Mouse (Mus musculus) forebrain, postnatal 0 days (tissue): ENCODE results near the gene 2010300C02Rik. TPM values are rescaled to one million over a fixed set of nuclear protein-coding genes. Genes with fewer than 3 reads are reported as not detected.
A peak's percentile ranks its signal among the peaks of the same experiment; 100 is the strongest.

ENCODE experiments used
- ATAC-seq: fragments of 200-750 bp; cut with Nextera tagmentation; 2 replicates; pipeline ENCODE4 v1.8.0; 2017; ENCODE audit warnings: mild to moderate bottlenecking, moderate library complexity
- DNase-seq: peaks from one replicate; pipeline ENCODE4 v3.0.0-alpha.2; 2015
- H3K27ac ChIP-seq: fragments of 300-500 bp; sonication (generic); 2 replicates; pipeline ENCODE4 v1.5.1; 2014; ENCODE audit warnings: low read depth, mild to moderate bottlenecking, antibody characterized with exemption, low read length, moderate library complexity, mixed read lengths
- H3K27me3 ChIP-seq: fragments of 300-500 bp; sonication (generic); 2 replicates; pipeline ENCODE4 v1.6.1; 2014; ENCODE audit warnings: mild to moderate bottlenecking, low read length, mixed read lengths; ENCODE audit not compliant: insufficient read depth
- H3K36me3 ChIP-seq: fragments of 300-500 bp; sonication (generic); 2 replicates; pipeline ENCODE4 v1.6.1; 2014; ENCODE audit warnings: mild to moderate bottlenecking, moderate library complexity; ENCODE audit not compliant: insufficient read depth
- H3K4me1 ChIP-seq: fragments of 300-500 bp; sonication (generic); 2 replicates; pipeline ENCODE4 v1.6.1; 2014; ENCODE audit warnings: antibody characterized with exemption; ENCODE audit not compliant: insufficient read depth
- H3K4me2 ChIP-seq: fragments of 300-500 bp; sonication (generic); 2 replicates; pipeline ENCODE4 v1.6.1; 2014; ENCODE audit warnings: low read depth, mild to moderate bottlenecking, moderate library complexity
- H3K4me3 ChIP-seq: fragments of 300-500 bp; sonication (generic); 2 replicates; pipeline ENCODE4 v1.5.1; 2014; ENCODE audit warnings: low read depth, low read length, mixed read lengths
- H3K9ac ChIP-seq: fragments of 300-500 bp; sonication (generic); 2 replicates; pipeline ENCODE4 v1.6.1; 2014; ENCODE audit warnings: mild to moderate bottlenecking
- H3K9me3 ChIP-seq: fragments of 300-500 bp; sonication (generic); 2 replicates; pipeline ENCODE4 v1.6.1; 2016; ENCODE audit warnings: low read length
- CTCF ChIP-seq: sonication (generic); IDR thresholded peaks from 2 replicates; pipeline ENCODE4 v1.5.1; 2016; ENCODE audit warnings: antibody characterized with exemption, control low read depth, low read depth
- WGBS: fragments of 180-500 bp; shearing (Covaris S2); extraction: QIAGEN DNeasy Blood & Tissue Kit; methylation state at CpG from one replicate; pipeline ENCODE4 v1.1.7; 2014; 5-methylcytosine and 5-hydroxymethylcytosine counted together
- polyA plus RNA-seq: library from polyadenylated mRNA; unstranded; fragments of >200 nt; fragmentation: Nextera tagmentation; extraction: Ambion mirVana; gene quantifications from 2 replicates; pipeline ENCODE4 v1.2.1, GENCODE M21; 2015
- total RNA-seq: library from RNA; depleted of rRNA; stranded (reverse); fragments of >200 nt; gene quantifications from 2 replicates; pipeline ENCODE4 v1.2.3, GENCODE M21; 2014; rRNA removed

Gene 2010300C02Rik
- total RNA-seq = 20.5 and 22.7 TPM in 2 replicates
- polyA plus RNA-seq = 10.4 and 13.6 TPM in 2 replicates

DNA sequence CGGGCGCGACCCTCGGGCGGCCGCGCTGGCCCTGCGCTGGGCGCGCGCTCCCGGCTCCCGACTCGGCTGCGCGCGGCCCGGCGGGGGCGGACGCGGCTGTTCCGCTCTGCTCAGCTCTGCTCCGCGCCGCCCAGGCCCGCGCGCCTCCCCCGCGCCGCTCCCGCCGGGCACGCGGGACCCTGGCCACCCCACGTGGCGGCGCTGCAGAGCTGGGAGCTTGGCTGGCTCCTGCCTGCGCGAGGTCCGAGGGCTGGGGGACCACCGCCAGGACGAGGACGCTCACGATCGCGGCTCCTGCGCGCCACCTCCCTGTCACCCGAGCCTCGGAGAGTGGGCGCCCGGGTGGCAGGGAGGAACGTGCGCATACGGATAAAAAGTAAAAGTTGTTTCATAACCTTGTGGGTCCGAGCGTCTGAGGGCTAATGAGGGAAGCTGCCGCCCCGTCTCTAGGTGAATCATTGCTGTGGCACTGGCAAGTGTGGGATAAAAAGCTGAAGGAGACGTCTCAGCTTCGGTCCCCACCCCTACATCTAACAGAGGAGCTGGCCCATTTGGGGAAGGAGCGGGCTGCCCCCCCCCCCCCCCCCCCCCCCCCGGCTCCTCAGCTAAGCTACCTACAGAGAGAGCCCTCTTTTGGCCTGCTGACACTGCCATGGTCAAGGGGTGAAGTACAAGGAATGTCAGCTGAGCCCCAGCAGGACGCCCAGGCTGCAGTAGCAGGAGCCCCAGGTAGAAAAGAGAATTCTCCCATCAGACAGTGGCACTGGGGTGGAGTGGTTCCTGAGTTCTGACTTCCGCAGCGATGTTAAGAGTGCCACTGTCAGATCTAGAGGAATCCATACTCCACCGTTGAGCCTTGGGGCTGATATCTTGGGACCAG, at the start of gene 2010300C02Rik:
2010300C02Rik (minus strand) TSS at position 325 of the 880 bp plus-strand sequence.
- Histone ChIP-seq H3K36me3 (no peaks in the 10 kb centered on the region), H3K4me2 (peak within 1 kb of the TSS; percentile 92), H3K27ac (no peak within 1 kb of the TSS), H3K9ac (peak within 1 kb of the TSS; percentile 57), H3K4me3 (peak within 1 kb of the TSS; percentile 61), H3K4me1 (no peaks in the 10 kb centered on the region), H3K9me3 (no peaks in the 10 kb centered on the region), H3K27me3 (peaks cover 9% of the 10 kb centered on the region)
- 1% methylated on average over 60 of the region's 69 CpGs for WGBS
- DNase-seq = peak; percentile 81
- TF ChIP-seq CTCF = peak; percentile 65
- ATAC-seq = peak; percentile 97

DNA sequence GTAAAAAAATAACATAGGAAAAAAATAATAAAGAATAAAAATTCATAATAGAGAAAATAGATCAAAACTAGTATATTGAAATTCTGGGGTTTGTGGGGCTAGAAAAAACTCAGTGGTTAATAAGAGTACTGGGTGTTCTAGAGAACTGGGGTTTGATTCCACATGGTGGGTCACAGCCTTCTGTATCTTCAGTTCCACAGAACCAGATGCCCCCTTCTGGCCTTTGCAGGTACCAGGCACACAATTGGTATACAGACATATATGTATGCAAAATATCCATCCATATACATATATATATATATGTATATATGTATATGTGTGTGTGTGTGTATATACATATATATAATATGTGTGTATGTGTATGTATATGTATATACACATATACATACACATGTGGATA, 39.5 kb upstream of the 2010300C02Rik start:
- no peak overlapping the region for H3K4me3 ChIP-seq
- H3K9ac ChIP-seq = no peak overlapping the region
- no peaks in the 10 kb centered on the region for H3K4me1 ChIP-seq
- no peaks in the 10 kb centered on the region for H3K27me3 ChIP-seq
- DNase-seq (no peak), ATAC-seq (no peak)
- TF ChIP-seq CTCF = no peak
- H3K9me3 ChIP-seq = no peaks in the 10 kb centered on the region
- H3K4me2 ChIP-seq = no peak overlapping the region
- no peaks in the 10 kb centered on the region for H3K36me3 ChIP-seq
- no peak overlapping the region for H3K27ac ChIP-seq

DNA sequence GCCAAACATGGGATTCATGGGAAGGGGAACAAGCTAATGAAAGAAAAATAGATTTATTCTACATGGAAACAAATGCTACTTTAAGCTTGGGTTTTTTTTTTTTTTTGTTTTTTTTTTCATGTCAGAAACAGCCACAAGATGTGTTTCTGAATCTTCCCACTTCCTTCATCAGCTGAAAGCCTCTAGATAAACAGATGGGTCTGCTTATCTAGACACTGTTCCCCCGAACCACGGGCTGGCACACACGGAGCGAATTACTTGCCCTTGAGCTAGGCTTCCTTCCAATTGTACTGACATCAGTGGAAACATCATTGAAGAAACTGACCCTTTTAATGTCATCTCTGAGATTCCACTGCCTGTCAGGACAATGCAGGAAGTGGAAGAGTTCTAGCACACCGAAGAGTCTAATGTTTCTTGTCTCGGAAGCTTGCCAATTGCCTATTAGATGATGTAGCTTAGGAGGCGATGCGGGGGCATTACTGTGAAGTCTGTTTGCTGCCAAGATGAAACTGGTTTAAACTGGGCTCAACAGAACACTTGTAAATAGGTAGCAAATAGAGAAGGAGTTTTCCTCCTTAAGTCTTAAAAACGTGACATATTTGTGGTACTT, 24.9 kb upstream of the 2010300C02Rik start:
- Histone ChIP-seq H3K9ac (no peak overlapping the region), H3K27ac (no peak overlapping the region), H3K36me3 (no peaks in the 10 kb centered on the region), H3K4me3 (no peak overlapping the region), H3K4me2 (no peak overlapping the region), H3K4me1 (0 out of 2 replicates have a peak, but pooled peaks cover 4% of the 10 kb centered on the region), H3K9me3 (no peaks in the 10 kb centered on the region), H3K27me3 (no peaks in the 10 kb centered on the region)
- DNase-seq = peak; percentile 20
- TF ChIP-seq CTCF = no peak
- ATAC-seq = no peak
- WGBS = 65% methylated on average over 9 of the region's 9 CpGs

- ATAC-seq (peak; percentile 66), DNase-seq (peak; percentile 44)
- Histone ChIP-seq H3K4me1 (0 out of 2 replicates have a peak, but pooled peaks cover 4% of the 10 kb centered on the region), H3K36me3 (no peaks in the 10 kb centered on the region), H3K9me3 (no peaks in the 10 kb centered on the region), H3K4me2 (0 out of 2 replicates have a peak overlapping the region, but pooled peaks have one; percentile 14), H3K27ac (no peak overlapping the region), H3K27me3 (no peaks in the 10 kb centered on the region), H3K9ac (peak overlapping the region; percentile 10; the same call in 1 of the 2 replicates), H3K4me3 (no peak overlapping the region)
- 29% methylated on average over 14 of the region's 14 CpGs for WGBS
- TF ChIP-seq CTCF = no peak
These were observed 22.9 kb upstream of the 2010300C02Rik start for GRCm38 (mm10) chr1:37742602-37743270.

DNA sequence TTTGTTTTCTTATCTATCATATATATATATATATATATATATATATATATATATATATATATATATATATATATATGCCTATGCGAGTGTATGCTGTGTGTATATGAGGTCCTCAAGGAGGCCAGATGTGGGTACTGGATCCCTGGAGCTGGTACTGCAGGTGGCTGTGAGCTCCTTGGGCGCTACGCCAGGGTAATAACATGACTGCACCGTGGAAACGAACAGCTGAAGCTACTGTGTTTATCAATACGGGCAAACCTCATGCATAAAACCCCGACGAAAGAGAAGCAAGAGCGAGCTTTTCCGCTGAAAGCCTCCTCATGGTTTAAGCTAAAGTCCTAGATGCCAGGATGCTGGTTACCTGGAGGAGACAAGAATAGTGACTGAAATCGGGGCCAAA, 22.2 kb upstream of the 2010300C02Rik start:
- Histone ChIP-seq H3K4me3 (no peak overlapping the region), H3K4me1 (0 out of 2 replicates have a peak, but pooled peaks cover 4% of the 10 kb centered on the region), H3K27ac (no peak overlapping the region), H3K9me3 (no peaks in the 10 kb centered on the region), H3K36me3 (no peaks in the 10 kb centered on the region), H3K4me2 (no peak overlapping the region), H3K9ac (no peak overlapping the region), H3K27me3 (no peaks in the 10 kb centered on the region)
- 53% methylated on average over 11 of the region's 11 CpGs for WGBS
- ATAC-seq (peak; percentile 29; the same call in 1 of the 2 replicates), DNase-seq (peak; percentile 37)
- no peak for TF ChIP-seq CTCF

DNA sequence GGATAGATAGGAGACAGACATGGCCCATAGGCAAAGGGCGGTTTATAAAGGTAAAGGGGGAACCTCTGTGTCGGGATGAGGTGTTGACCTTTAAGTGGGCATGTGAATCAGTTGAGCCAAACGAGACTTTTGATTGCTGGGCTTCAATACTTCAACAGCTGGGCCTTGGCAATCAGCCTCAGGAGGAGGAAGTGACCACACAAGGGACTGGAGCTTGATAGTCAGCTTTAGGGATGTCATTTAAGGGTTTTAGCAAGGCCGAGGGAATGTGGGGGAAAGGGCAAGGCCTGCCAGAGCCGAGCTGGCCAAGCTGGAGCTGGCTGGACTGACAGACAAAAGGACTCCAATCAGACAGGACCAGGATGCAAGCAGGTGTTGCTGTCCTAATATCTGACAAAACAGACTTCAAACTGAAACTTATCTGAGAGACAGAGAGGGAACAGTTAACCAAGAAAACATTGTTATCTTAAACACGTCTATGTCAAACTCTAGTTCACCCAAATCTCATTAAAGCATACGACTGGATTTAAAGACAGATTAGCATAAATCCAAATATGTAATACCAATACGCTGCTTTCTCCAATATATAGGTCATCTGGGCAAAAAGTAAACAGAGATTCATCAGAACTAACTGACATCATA, 20.4 kb upstream of the 2010300C02Rik start:
- Histone ChIP-seq H3K9me3 (no peaks in the 10 kb centered on the region), H3K36me3 (no peaks in the 10 kb centered on the region), H3K4me2 (no peak overlapping the region), H3K27me3 (no peaks in the 10 kb centered on the region), H3K9ac (no peak overlapping the region), H3K4me3 (no peak overlapping the region), H3K4me1 (0 out of 2 replicates have a peak, but pooled peaks cover 4% of the 10 kb centered on the region), H3K27ac (no peak overlapping the region)
- DNase-seq = no peak
- 77% methylated on average over 8 of the region's 8 CpGs for WGBS
- no peak for TF ChIP-seq CTCF
- ATAC-seq = no peak
